Mouse (Mus musculus) spleen, adult 2 months (tissue): ENCODE measurements around the gene Gm10226. TPM values are rescaled to one million over a fixed set of nuclear protein-coding genes. Genes with fewer than 3 reads are reported as not detected.
"Not testable (repeated sequence)": the region's sequence is repeated elsewhere in the genome, so short reads cannot be mapped to it uniquely, and the experiment has no call there.

Experiments used
- DNase-seq, 2 experiments: peaks; one replicate each; pipeline versions ENCODE4 v3.0.0 to v3.0.0-alpha.2; 2012 to 2021; ENCODE audit warnings: low spot score in 2 of 2, low read depth in 1 of 2
- H3K27ac ChIP-seq: fragments of 200-500 bp; 2 replicates; pipeline ENCODE4 v1.5.1; 2012; ENCODE audit warnings: low read length, inconsistent platforms; ENCODE audit not compliant: insufficient read depth
- H3K27me3 ChIP-seq: fragments of 200-500 bp; 2 replicates; pipeline ENCODE4 v1.6.1; 2012; ENCODE audit warnings: mild to moderate bottlenecking, moderate library complexity, low read length, inconsistent platforms; ENCODE audit not compliant: control insufficient read depth, insufficient read depth
- H3K36me3 ChIP-seq: fragments of 200-500 bp; 2 replicates; pipeline ENCODE4 v1.6.1; 2012; ENCODE audit warnings: mild to moderate bottlenecking, low read length, inconsistent platforms; ENCODE audit not compliant: control insufficient read depth, insufficient read depth
- H3K4me1 ChIP-seq: fragments of 200-500 bp; 2 replicates; pipeline ENCODE4 v1.6.1; 2011; ENCODE audit warnings: inconsistent platforms; ENCODE audit not compliant: control insufficient read depth, insufficient read depth, insufficient read length
- H3K4me3 ChIP-seq: fragments of 200-500 bp; 2 replicates; pipeline ENCODE4 v1.5.1; 2011; ENCODE audit warnings: mild to moderate bottlenecking, inconsistent platforms; ENCODE audit not compliant: insufficient read depth, insufficient read length; ENCODE audit errors: extremely low read depth
- CTCF ChIP-seq: fragments of 200-500 bp; IDR thresholded peaks from 2 replicates; pipeline ENCODE4 v1.5.1; 2011; ENCODE audit warnings: mild to moderate bottlenecking, inconsistent platforms; ENCODE audit not compliant: insufficient read depth, insufficient read length, insufficient replicate concordance; ENCODE audit errors: extremely low read depth
- POLR2A ChIP-seq: fragments of 200-500 bp; IDR thresholded peaks from 2 replicates; pipeline ENCODE4 v1.6.1; 2011; ENCODE audit warnings: low read depth, low read length, inconsistent platforms
- WGBS: fragments of 180-500 bp; shearing (Covaris S2); methylation state at CpG from one replicate; pipeline ENCODE4 v1.1.7; 2018; 5-methylcytosine and 5-hydroxymethylcytosine counted together
- polyA plus RNA-seq: library from polyadenylated mRNA; depleted of rRNA; stranded (reverse); fragments of >200 nt; gene quantifications from 2 replicates; pipeline ENCODE4 v1.2.3, GENCODE M21; 2012

The Gm10226 gene
- polyA plus RNA-seq, 1 experiment = not detected

- peaks cover 2% of the 10 kb centered on the region; the same call in 1 of the 2 replicates for H3K36me3 ChIP-seq
Measured at GRCm38 (mm10) chr17:21693342-21693741, 1.7 kb downstream of the Gm10226 start.

DNA sequence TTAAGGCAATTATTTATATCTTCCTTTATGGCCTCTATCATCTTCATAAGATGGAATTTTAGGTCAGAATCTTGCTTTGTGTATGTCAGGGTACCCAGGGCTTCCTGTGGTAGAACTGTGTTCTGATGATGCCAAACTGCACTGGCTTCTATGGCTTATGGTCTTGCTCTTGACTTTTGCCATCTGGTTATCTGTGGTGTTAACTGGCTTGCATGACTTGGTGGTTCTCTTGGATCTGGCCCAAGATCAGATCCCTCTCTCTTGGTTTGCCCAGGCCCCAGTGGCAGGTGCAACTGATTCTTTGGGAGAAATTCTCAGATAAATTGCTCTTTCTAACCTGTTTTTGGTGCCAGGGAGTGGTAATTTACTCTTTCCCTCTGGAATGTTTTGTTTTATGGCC lies 4.4 kb downstream of the Gm10226 start:
- TF ChIP-seq POLR2A (no peak), CTCF (no peak)
- Histone ChIP-seq H3K36me3 (peaks cover 2% of the 10 kb centered on the region; the same call in 1 of the 2 replicates), H3K4me3 (no peak overlapping the region), H3K27ac (no peak overlapping the region), H3K27me3 (no peaks in the 10 kb centered on the region), H3K4me1 (no peaks in the 10 kb centered on the region)
- DNase-seq = no peak

More at GRCm38 (mm10) chr17:21693342-21693741, 1.7 kb downstream of the Gm10226 start:
- H3K4me1 ChIP-seq = no peaks in the 10 kb centered on the region
- H3K27ac ChIP-seq = no peak overlapping the region
- no peaks in the 10 kb centered on the region for H3K27me3 ChIP-seq
- no peak overlapping the region for H3K4me3 ChIP-seq
- DNase-seq = no peak
- 82% methylated on average over 3 of the region's 3 CpGs for WGBS
- no peak for TF ChIP-seq CTCF
- no peak for TF ChIP-seq POLR2A

DNA sequence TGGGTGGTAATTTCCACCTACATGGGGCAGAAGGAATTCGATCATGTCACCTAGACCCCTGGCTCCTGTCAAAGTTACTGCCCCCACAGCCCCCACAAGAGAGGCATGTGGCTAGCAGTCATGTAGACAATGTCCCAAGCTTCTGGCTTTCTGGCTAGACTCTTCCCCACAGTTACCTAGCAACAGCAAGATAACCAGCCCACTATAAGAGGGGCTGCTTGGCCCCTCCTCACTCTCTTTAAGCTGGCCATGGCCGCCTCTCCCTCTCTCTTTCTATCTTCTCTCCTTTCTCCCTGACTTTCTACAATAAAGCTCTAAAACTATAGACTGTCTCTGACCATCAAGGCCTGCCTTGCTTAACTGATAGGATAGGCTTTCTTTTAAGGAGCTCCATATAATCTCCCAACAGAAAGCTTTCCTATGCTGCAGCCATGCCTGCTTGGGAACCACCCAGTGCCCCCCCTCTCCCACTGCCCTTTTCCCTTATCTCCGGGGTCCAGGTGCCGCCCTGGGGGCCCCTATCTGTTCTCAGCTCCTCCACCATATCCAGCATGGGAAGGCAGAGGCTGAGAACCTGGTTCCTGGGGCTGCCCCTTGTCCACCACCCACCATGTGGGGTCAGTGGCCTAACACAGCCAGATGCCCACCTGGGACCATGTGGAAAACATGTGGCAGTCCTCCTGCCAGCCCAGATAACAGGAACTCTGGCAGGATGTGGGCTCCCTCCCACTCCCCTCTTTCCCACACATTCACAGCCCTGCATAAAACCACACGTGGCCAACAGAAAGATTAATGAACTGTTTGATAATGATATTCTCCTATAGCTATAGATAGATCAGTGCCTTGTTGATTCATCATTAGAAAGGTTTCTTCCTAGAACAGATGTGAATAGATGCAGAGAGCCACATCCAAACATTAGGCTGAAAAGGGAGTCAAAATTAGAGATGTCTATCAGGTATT lies 10.9 kb downstream of the Gm10226 start:
- Histone ChIP-seq H3K4me1 (no peaks in the 10 kb centered on the region), H3K27me3 (no peaks in the 10 kb centered on the region), H3K4me3 (no peak overlapping the region), H3K36me3 (no peaks in the 10 kb centered on the region), H3K27ac (no peak overlapping the region)
- no peak for TF ChIP-seq CTCF
- TF ChIP-seq POLR2A = no peak
- no peak for DNase-seq
- WGBS = 40% methylated on average over 5 of the region's 5 CpGs

DNA sequence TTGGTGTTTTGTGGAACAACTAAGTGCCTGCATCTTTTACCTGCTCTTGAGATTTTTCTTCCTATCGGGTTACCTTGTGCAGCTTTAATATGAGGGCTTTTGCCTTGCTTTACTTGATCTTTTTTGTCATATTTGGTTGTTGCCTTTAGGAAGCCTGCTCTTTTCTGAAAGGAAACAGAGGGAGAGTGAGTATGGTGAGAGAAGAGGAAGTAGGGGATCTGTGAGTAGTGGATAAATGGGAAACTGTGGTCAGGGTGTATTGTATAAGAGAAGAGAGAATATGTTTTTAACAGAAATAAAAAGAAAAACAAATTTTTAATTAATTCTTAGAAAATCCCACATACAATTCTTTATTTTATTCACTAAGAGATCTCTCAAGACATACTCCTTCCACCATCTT lies 11.8 kb downstream of the Gm10226 start:
- Histone ChIP-seq H3K36me3 (no peaks in the 10 kb centered on the region), H3K4me1 (no peaks in the 10 kb centered on the region; the same call in 1 of the 2 replicates), H3K27ac (no peak overlapping the region), H3K4me3 (no peak overlapping the region), H3K27me3 (no peaks in the 10 kb centered on the region)
- DNase-seq = no peak
- TF ChIP-seq CTCF (no peak), POLR2A (no peak)
- WGBS = 11% methylated on average over 1 of the region's 1 CpGs

- H3K36me3 ChIP-seq = no peaks in the 10 kb centered on the region
- peaks cover 3% of the 10 kb centered on the region; the same call in 1 of the 2 replicates for H3K4me1 ChIP-seq
- peak; percentile 11 to 72 for DNase-seq
- H3K4me3 ChIP-seq = peak within 1 kb of the TSS; percentile 68
- H3K27me3 ChIP-seq = no peaks in the 10 kb centered on the region
- WGBS = 9% methylated on average over 26 of the region's 26 CpGs
- TF ChIP-seq CTCF (no peak), POLR2A (no peak; the same call in 1 of the 2 replicates)
- peak within 1 kb of the TSS; percentile 19; the same call in 1 of the 2 replicates for H3K27ac ChIP-seq
Measured at GRCm38 (mm10) chr17:21707343-21707996, 15.8 kb downstream of the Gm10226 start, which contains the start of gene Zfp760. TSS of gene Zfp760 (plus strand) at chr17:21707741.

DNA sequence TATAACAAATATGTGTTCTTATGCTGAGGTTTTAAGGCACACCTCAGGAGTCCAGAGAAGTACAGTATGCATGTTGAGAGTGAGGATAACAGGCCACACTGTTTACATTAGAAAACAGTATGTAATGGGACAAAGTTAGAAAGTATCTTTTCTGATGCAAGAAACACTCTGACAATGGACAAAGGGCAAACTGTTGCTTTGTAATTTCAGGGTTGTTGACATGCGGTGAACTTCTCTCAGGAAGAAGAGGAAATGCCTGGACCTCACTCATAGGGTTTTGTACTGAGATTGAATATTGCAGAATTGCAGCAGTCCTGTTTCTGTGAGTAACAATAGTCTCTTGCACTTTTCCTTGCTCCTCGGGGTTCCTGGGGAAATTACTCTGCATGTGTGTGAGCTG lies 16.7 kb downstream of the Gm10226 start:
- Histone ChIP-seq H3K36me3 (0 out of 2 replicates have a peak, but pooled peaks cover under 1% of the 10 kb centered on the region), H3K27me3 (no peaks in the 10 kb centered on the region), H3K4me1 (peaks cover 3% of the 10 kb centered on the region; the same call in 1 of the 2 replicates), H3K27ac (no peak overlapping the region), H3K4me3 (no peak overlapping the region)
- 13% methylated on average over 2 of the region's 2 CpGs for WGBS
- TF ChIP-seq POLR2A (no peak), CTCF (no peak)
- DNase-seq = no peak

GRCm38 (mm10) chr17:21730495-21730894 lies 38.8 kb downstream of the Gm10226 start, which contains the start of gene Zfp229:
TSS of gene Zfp229 (plus strand) at chr17:21730795.
- H3K4me1 ChIP-seq, DNase-seq, H3K4me3 ChIP-seq, H3K36me3 ChIP-seq, H3K27ac ChIP-seq, H3K27me3 ChIP-seq: not testable (repeated sequence)
- WGBS = 98% methylated on average over 15 of the region's 22 CpGs
